Mouse (Mus musculus) lung, postnatal 14 days (tissue): ENCODE results near the gene Duxbl1.
"Not testable (repeated sequence)": the region's sequence is repeated elsewhere in the genome, so short reads cannot be mapped to it uniquely, and the experiment has no call there.

Experiments used
- DNase-seq: peaks from one replicate; pipeline ENCODE4 v3.0.0; 2021

Gene Duxbl1

GRCm38 (mm10) chr14:25978371-25979241 lies at the start of gene Duxbl1:
Duxbl1 (plus strand) TSS chr14:25978577.
- DNase-seq, result not testable (repeated sequence)

DNA sequence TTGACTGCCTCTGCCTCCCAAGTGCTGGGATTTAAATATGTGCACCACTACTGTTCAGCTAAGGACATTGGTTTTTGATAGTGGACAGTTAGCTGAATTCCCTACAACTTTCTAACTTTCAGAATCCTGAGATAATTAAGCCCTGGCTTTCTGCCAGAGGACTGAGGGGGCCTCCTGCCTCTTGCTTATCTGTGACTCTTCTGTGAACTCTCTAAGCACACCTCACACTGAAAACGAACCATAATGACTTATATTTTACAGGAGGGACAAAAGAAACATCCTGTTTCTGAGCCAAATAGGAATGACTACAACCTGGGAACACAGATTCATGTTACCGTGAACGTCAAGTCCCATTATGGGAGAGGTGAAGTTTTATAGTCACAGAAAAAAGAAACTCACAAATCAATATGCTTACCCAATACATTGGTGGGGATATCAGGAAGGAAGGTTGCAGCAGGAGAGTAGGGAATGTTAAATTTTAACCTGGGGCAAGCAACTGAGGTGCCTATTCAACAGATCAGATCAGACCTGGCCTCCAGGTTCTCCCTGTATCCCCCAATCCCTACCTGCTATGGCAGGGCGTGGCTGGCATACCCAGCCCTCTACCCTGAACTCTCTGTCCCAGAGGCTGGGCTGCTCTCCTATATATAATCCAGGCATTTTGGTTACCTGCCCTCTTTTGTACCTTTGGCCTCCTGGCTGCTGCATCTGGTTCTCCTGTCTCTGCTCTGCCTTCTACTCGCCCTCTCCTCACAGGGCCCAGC lies 41.3 kb upstream of the Duxbl1 start:
- not testable (repeated sequence) for DNase-seq

DNA sequence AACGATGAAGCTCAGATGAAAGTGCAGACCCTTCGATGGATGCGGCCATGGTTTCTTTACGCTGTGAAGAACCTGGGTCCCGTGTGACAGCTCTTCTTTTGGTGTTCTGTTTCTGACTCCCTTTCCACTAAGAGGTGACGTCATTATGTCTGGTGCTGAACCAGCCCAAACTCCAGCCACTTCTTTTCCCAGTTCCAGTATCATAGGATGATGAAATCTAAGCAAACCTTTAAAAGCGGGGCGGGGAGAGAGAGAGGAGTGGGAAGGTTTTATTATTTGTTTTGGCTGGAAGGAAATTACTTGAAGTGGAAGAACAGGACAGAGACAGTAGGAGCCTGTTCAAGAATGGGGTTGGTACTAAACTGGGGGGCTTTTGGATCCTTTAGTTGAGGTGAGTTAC lies 40.4 kb upstream of the Duxbl1 start, which contains the start of gene Cphx1:
TSS of gene Cphx1 (plus strand) at position 301 of the 400 bp plus-strand sequence.
- DNase-seq, result not testable (repeated sequence)

DNA sequence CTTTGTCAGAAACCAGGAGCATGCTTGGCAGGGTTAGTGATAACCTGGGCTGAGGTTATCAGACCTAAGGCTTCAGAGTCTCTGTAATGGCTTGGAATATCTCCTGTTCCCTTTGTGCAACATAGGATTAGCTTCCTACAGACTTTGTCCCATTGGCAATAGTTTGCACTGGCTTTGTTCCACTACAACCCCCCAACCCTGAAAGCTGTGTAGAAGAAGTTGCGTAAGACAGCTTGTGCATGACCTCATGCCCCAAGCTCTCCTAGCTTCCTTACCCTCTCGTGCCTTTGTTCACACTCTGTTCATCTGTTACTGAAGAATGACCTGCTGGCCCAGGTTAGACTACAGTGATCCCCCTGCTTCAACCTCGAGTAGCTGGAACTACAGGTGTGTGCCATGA lies 20.5 kb upstream of the Duxbl1 start:
- not testable (repeated sequence) for DNase-seq

- DNase-seq, result not testable (repeated sequence)
Measured at GRCm38 (mm10) chr14:25979242-25979941, 1.0 kb downstream of the Duxbl1 start.

GRCm38 (mm10) chr14:25981880-25982279 lies 3.5 kb downstream of the Duxbl1 start:
- not testable (repeated sequence) for DNase-seq

DNA sequence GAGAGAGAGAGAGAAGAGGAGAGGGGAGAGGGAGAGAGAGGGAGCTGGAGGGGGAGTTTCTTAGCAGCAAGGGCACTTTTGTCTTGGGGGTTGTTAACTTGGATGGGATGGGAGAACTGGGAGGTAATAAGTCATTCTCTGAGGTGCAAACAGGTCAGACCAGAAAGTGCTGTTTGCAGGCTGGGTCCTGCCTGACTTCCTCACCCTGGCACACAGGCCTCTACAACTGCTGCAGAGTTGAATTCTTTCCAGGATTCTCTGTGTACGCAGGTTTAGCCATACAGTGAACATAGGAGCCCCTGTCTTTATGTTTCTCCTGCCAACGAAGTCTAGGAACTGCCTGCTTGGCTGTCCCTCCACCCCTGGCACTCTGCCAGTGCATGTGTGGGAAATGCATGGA lies 29.1 kb downstream of the Duxbl1 start:
- not testable (repeated sequence) for DNase-seq

GRCm38 (mm10) chr14:26016414-26016813 lies 38.0 kb downstream of the Duxbl1 start:
- not testable (repeated sequence) for DNase-seq

DNA sequence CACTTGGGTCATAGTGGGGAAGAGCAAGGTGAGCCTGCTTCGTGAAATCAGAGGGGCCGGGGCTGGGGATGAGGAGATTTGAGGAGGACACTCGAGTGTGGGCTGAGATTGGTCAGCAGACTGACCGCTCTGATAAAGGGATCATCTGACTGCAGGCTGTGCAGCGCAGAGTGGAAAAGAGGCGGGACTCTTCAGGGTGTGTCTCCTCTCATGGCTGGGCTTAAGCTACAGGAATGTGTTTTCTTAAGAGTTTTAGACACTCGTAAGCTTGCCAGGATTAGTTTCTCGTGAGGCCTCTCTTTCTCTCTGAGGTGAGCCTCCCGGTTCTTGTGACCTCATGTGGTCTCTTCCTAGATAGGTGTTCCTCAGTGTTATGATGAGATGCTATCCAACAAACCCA lies 43.2 kb downstream of the Duxbl1 start:
- not testable (repeated sequence) for DNase-seq

DNA sequence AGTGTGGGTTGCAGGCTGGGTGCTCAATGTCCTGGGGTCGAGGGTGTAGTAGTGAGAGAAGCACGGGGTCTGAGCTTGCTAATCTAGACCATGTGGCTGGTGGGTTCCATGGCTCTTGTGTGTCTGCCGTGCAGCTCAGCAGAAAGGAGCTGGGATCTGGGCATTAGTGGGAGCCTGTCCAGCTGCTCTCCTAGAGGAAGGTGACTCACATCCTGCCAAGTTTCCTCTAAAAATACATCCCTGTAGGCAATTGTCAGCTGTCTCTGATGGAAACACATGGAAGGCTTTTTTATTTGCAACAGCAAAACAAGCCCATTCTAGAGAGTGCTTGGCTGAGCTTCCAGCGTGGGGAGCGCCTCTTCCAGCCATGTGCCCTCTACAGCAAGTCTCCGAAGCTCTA lies 44.5 kb downstream of the Duxbl1 start:
- DNase-seq, result not testable (repeated sequence)

DNA sequence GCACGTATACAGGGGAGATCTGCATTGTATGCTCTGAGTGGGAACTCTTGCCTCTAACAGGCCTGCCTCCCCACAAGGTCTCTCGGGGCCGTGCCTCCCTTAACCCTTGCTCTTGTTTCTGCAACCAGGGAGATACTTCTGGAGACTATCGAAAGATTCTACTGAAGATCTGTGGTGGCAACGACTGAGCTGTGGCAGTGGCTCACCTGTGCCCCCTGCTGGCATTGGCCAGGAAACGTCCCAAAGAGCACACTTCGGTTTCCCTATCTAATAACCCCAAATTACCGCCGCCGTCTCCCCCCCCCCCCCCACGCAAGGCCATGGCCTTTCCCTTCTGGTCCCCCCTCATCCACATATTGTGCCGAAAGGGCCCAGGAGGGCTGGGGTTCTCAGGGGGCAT lies 47.3 kb downstream of the Duxbl1 start:
- DNase-seq, result not testable (repeated sequence)

DNA sequence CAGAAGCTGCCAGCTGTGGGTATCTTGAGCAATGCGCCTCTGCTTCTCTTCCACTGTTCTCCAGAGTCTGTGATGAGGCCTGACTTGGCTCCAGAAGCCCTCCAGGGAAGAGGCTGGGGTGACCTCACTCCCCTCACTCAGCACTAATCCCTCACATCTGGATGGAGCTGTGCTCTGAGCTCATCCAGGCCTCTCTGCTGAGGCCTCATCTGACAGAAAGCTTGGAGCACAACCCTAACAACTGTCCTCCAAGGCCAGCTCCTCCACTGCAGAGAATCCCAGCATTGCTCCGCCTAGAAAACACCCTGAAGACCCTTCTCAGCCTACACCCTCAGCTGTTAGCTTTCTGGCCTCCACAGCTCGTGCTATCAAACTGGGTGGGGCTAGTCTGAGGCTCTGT lies 56.0 kb downstream of the Duxbl1 start:
- not testable (repeated sequence) for DNase-seq

- DNase-seq, result not testable (repeated sequence)
Measured at GRCm38 (mm10) chr14:26035439-26035838, 57.1 kb downstream of the Duxbl1 start.
